Mouse (Mus musculus): ENCODE measurements around the gene Ap1m2.

The Ap1m2 gene

GRCm38 (mm10) chr9:21312134-21312533 lies at the start of gene Ap1m2:
Gene Ap1m2 (minus strand): TSS chr9:21312337.
- POLR2A ChIA-PET: interaction anchor here in 3 of 4 experiments (0.6 to 6.4 kb wide), 20 partner anchors 9 to 775 kb away, joined by 3 to 47 read pairs (median 4); partner anchors contain the start of genes Cdkn2d (in 3 of the 3), Atg4d (in 1 of the 3) and Slc44a2 (in 1 of the 3)
- CTCF ChIA-PET: interaction anchor here in 3 of 4 experiments (0.6 to 7.1 kb wide), 13 partner anchors 18 to 176 kb away, joined by 3 to 96 read pairs (median 6); no protein-coding TSS in a partner anchor

DNA sequence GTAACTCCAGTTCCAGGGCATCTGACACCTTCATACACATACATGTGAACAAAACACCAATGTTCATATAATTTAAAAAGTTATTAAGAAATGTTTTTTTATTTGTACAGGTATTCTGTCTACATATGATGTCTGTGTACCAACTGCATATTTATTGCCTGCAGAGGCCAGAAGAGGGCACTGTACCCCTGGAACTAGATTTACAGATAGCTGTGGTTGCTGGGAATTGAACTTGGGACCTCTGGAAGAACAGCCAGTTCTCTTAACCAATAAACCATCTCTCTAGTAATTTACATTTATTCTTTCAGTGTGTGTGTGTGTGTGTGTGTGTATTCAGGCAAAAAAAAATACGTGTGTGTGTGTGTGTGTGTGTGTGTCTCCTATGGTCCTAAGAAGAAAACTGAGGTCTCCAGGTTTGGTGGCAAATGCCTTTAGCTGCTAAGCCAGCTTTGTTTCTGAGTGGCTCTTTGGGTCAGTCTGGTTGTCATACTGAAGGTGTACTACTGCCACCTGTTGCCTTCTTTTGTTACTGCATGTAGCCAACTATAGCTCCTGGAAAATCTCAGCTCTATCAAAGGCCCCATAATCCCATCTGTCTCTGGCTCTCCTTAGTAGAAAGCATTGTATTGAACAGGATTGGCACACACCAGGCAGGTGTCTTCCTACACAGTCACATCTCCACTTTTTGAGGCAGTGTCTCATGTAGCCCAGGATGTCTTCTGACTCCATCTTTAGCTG lies 45.0 kb upstream of the Ap1m2 start:
- ChIA-PET POLR2A (interaction anchor here (0.5 to 2.4 kb wide), 68 partner anchors 9 to 628 kb away, joined by 3 to 15 read pairs (median 5); partner anchors contain the start of genes Cdkn2d (in 2 of the 4), Dnm2 (in 2 of the 4), Kri1 (in 2 of the 4) and Carm1 (in 1 of the 4)), CTCF (interaction anchor here (0.5 to 3.4 kb wide), 141 partner anchors 9 to 1162 kb away, joined by 3 to 103 read pairs (median 4); partner anchors contain the start of genes Ap1m2 (in 3 of the 4), Cdkn2d (in 3 of the 4), Carm1 (in 2 of the 4) and Keap1 (in 2 of the 4))

- POLR2A ChIA-PET: interaction anchor here in 1 of 4 experiments (0.6 to 1.0 kb wide), 4 partner anchors 8 to 700 kb away, joined by 3 to 5 read pairs (median 4); partner anchors contain the start of gene Slc44a2
- CTCF ChIA-PET: interaction anchor here in 1 of 4 experiments (1.1 to 3.4 kb wide), 2 partner anchors 42 to 131 kb away, joined by 6 to 103 read pairs; no protein-coding TSS in a partner anchor
Observed at GRCm38 (mm10) chr9:21354796-21355195, 42.7 kb upstream of the Ap1m2 start.

DNA sequence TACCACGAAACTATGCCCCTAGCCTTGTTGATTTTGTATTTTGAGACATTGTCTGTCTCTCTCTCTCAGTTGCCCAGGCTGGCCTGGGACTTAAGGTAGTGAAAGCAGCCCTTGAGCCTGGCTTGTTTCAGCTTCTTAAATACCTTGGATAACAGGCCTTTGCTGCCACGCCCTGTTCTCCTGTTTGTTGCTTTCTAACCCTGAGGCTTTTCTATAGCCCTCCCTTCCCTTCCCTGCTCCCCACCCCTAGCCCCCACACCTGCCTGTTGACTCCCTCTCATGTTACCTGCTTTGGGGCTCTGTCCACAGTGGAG lies 41.2 kb upstream of the Ap1m2 start:
- ChIA-PET CTCF (interaction anchor here in 2 of 4 experiments (0.8 to 1.4 kb wide), 5 partner anchors 12 to 133 kb away, joined by 3 to 6 read pairs (median 3); no protein-coding TSS in a partner anchor), POLR2A (interaction anchor here (0.6 to 2.0 kb wide), 20 partner anchors 8 to 262 kb away, joined by 3 to 7 read pairs (median 3); partner anchors contain the start of genes Cdkn2d (in 2 of the 4), Ap1m2 (in 1 of the 4) and Qtrt1 (in 1 of the 4))

GRCm38 (mm10) chr9:21352463-21353372 lies 40.6 kb upstream of the Ap1m2 start:
- ChIA-PET CTCF (interaction anchor here in 3 of 4 experiments (0.6 to 1.4 kb wide), 4 partner anchors 13 to 132 kb away, joined by 3 to 6 read pairs (median 3); no protein-coding TSS in a partner anchor), POLR2A (interaction anchor here in 3 of 4 experiments (0.5 to 2.0 kb wide), 18 partner anchors 9 to 459 kb away, joined by 3 to 7 read pairs (median 3); partner anchors contain the start of genes Cdkn2d (in 2 of the 3), Ap1m2 (in 1 of the 3) and Qtrt1 (in 1 of the 3))

DNA sequence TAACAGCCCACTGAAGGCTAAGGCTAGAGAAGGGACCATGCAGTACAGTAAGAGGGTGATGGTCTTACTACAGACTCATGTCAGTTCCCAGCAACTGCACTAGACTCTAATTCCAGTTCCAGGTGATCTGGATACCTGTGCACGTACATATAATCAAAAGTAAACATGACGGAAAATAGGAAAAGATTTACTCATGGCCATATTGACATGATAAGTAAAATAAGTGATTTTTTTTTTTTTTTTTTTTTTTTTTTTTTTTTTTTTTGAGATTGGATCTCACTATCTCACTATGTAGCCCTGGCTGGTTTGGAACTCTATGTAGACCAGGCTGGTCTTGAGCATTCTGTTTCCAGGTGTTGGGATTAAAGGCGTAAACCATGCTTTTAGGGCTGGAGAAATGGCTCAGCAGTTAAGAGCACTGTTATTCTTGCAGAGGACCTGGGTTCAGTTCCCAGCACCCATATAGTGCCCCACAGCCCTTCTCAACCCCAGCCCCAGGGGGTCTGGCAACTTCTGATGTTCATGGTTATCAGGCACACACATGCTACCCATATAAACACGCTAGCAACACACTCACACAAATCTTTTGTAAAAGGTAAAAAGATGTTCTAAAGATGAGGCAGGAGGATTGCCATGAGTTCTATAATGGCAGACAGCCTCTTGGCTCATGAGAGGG lies 39.7 kb upstream of the Ap1m2 start:
- POLR2A ChIA-PET: interaction anchor here in 2 of 4 experiments (1.4 to 1.7 kb wide), 2 partner anchors 61 to 113 kb away, joined by 4 to 6 read pairs; partner anchors contain the start of gene Cdkn2d (in 1 of the 2)

DNA sequence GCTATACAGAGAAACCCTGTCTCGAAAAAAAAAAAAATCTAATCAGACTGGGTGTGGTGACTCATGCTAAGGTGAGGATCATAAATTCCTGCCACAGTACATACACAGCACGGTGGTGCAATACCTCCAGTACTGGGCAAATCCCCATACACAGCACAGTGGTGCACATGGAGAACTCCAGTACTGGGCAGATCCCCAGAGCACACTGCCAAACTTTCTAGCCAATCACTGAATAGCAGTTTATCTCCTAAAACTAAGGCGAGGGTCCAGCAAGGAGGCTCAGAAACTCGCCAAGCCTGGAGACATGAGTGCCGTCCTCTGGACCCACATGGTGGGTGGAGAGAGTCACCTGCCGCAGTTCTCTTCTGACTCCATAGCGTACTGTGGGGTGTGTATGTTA lies 39.0 kb upstream of the Ap1m2 start:
- CTCF ChIA-PET: interaction anchor here in 1 of 4 experiments (0.7 kb wide), 1 partner anchor 152 kb away, joined by 4 read pairs; no protein-coding TSS in a partner anchor
- POLR2A ChIA-PET: interaction anchor here in 3 of 4 experiments (0.7 to 1.2 kb wide), 7 partner anchors 14 to 75 kb away, joined by 3 read pairs; partner anchors contain the start of gene Cdkn2d (in 1 of the 3)

More for the DNA sequence above, 39.7 kb upstream of the Ap1m2 start:
- CTCF ChIA-PET: no interaction called here

DNA sequence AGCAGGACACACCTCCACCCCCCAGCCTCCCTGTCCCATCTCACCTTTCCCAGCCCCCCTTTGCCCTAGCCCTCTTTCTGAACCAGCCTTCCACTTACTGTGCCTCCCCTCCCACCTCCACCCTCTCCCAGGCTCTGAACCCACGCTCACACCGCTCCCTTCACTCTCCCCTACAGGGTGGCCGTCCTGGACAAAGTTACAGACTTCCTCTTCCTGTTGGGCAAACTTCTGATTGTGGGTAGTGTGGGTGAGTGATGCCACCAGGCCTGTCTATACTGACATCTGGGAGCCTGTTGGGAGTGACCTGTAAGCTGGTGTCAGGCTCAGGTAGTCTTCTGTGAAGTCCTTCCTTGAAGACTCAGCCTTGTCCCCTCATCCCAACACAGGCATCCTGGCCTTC lies 36.0 kb upstream of the Ap1m2 start:
- ChIA-PET CTCF (interaction anchor here in 2 of 4 experiments (1.1 to 2.3 kb wide), 3 partner anchors 9 to 35 kb away, joined by 3 to 12 read pairs (median 8); no protein-coding TSS in a partner anchor), POLR2A (interaction anchor here in 1 of 4 experiments (1.0 to 1.6 kb wide), 2 partner anchors 11 to 13 kb away, joined by 5 read pairs; no protein-coding TSS in a partner anchor)

DNA sequence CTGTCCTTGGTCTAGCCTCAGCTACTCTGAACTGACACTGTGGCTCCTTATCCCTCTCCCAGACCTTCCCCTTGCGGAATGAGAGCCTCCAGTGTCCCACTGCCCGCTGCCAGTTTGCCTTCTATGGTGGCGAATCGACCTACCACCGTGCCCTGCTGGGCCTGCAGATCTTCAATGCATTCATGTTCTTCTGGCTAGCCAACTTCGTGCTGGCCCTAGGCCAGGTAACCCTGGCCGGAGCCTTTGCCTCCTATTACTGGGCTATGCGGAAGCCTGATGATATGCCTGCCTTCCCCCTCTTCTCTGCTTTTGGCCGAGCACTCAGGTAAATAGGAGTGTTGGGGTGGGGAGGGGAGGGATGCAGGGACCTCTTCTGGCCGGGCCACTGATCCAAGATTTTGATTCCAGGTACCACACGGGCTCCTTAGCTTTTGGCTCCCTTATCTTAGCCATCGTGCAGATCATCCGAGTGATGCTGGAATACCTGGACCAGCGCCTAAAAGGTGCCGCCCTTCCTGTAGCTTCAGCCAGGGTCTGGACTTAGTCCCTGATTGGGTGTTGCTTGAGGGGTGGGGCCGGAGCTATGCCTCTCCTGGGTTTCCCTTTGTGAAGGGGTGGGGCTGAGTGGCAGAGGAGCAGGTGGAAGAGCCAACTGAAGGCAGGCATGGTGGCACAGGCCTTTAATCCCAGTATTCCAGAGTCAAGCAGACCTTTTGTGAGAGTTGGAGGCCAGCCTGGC lies 34.7 kb upstream of the Ap1m2 start:
- ChIA-PET CTCF (interaction anchor here in 3 of 4 experiments (1.0 to 2.3 kb wide), 6 partner anchors 10 to 126 kb away, joined by 3 to 12 read pairs (median 4); no protein-coding TSS in a partner anchor), POLR2A (interaction anchor here in 3 of 4 experiments (0.6 to 1.9 kb wide), 12 partner anchors 8 to 56 kb away, joined by 3 to 5 read pairs (median 4); partner anchors contain the start of gene Cdkn2d (in 1 of the 3))

DNA sequence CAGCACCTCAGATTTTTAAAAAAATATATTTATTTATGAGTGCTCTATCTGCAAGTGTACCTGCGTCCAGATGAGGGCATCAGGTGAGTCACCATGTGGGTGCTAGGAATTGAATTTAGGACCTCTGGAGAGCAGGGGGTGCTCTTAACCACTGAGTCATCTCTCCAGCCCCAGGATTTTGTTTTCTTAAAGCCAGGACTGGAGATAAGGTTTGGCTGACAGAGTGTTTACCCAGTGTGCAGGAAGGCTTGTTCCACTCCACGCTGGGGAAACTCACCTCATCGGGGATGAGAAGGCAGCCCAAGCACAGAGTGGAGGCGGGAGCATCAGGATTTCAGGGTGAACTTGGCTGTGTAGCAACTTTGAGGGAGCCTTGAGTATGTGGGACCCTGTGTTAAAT lies 28.3 kb upstream of the Ap1m2 start:
- CTCF ChIA-PET: no interaction called here
- POLR2A ChIA-PET: no interaction called here

GRCm38 (mm10) chr9:21337652-21338051 lies 25.5 kb upstream of the Ap1m2 start:
- POLR2A ChIA-PET: interaction anchor here in 3 of 4 experiments (0.6 to 3.3 kb wide), 34 partner anchors 9 to 246 kb away, joined by 3 to 13 read pairs (median 4); partner anchors contain the start of genes Atg4d (in 2 of the 3), Cdkn2d (in 2 of the 3), Ap1m2 (in 1 of the 3) and Gm38431 (in 1 of the 3)
- CTCF ChIA-PET: interaction anchor here (0.6 to 2.0 kb wide), 9 partner anchors 19 to 29 kb away, joined by 3 to 14 read pairs (median 4); no protein-coding TSS in a partner anchor

- ChIA-PET POLR2A (interaction anchor here in 2 of 4 experiments (0.6 to 3.3 kb wide), 18 partner anchors 9 to 166 kb away, joined by 3 to 13 read pairs (median 4); partner anchors contain the start of genes Ap1m2 (in 1 of the 2), Cdkn2d (in 1 of the 2) and Slc44a2 (in 1 of the 2)), CTCF (interaction anchor here in 3 of 4 experiments (0.6 to 1.9 kb wide), 6 partner anchors 21 to 123 kb away, joined by 3 to 9 read pairs (median 4); no protein-coding TSS in a partner anchor)
Observed at GRCm38 (mm10) chr9:21336491-21336890, 24.4 kb upstream of the Ap1m2 start.

DNA sequence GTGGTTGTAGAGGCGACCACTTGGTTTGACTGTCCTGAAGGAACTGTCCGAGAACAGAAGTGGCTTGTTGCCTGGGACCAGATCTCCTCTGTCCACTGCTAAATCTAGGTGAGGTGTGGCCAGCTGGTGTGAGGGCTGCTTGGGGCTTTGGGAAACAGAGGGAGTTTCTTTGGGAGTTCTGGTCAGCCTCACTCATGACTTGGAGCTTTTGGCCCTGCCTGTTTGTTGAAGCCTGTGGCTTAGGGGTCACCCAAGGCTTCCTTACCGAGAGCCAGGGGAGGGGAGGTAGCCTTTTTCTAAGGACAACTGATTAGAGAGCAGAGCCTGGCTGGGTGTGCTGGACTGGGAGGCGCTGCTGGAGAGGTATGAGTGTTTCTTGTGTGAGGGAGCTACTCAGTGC lies 23.3 kb upstream of the Ap1m2 start:
- POLR2A ChIA-PET: interaction anchor here in 3 of 4 experiments (0.6 to 1.7 kb wide), 13 partner anchors 12 to 251 kb away, joined by 3 to 5 read pairs (median 3); partner anchors contain the start of gene Slc44a2 (in 1 of the 3)
- CTCF ChIA-PET: interaction anchor here (0.6 to 4.3 kb wide), 10 partner anchors 22 to 885 kb away, joined by 3 to 16 read pairs (median 6); no protein-coding TSS in a partner anchor

DNA sequence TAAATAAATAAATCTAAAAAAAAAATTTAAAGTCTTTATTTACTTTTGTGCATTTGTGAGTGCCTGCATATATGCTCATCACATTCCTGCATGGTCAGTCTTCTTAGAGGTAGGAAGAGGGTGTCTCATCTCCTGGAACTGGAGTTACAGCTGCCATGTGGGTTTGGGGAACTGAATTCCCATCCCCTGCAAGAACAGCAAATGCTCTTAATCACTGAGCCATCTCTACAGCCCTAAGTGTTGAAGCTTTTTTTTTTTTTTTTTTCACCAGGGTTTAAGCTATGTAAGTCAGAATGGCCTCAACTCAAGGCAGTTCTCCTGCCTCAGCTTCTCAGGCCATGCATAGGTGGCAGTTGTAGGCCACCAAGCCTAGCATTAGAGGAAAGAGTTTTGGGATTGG lies 22.6 kb upstream of the Ap1m2 start:
- CTCF ChIA-PET: interaction anchor here (0.6 to 4.3 kb wide), 8 partner anchors 22 to 886 kb away, joined by 4 to 16 read pairs (median 8); no protein-coding TSS in a partner anchor

DNA sequence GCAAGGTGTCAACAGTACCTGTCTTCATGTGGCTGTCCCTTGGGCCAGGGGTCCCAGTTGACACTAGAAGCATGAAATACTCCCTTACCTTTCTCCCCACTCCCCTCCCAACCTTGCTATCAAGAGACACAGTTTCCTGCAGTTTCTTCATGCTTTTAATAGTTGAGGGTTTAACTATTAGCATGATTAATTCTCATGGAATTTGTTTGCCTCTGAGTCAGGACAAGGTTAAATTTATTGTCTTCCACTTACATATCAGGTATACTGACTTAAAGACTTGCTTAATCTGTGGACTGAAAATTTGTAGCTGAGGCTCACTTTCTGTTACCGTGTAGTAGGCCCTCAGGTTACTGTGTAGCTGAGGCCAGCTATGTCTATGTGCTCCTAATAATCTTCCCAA lies 21.4 kb upstream of the Ap1m2 start:
- CTCF ChIA-PET: interaction anchor here in 3 of 4 experiments (0.6 to 4.3 kb wide), 5 partner anchors 14 to 115 kb away, joined by 3 to 16 read pairs (median 3); no protein-coding TSS in a partner anchor
- POLR2A ChIA-PET: interaction anchor here in 1 of 4 experiments (0.5 kb wide), 1 partner anchor 16 kb away, joined by 3 read pairs; no protein-coding TSS in a partner anchor

More for the DNA sequence above, 22.6 kb upstream of the Ap1m2 start:
- POLR2A ChIA-PET: interaction anchor here in 3 of 4 experiments (0.6 to 1.7 kb wide), 12 partner anchors 11 to 250 kb away, joined by 3 to 5 read pairs (median 3); partner anchors contain the start of gene Slc44a2 (in 1 of the 3)
